Mouse (Mus musculus) neural tube, embryonic 12.5 days (tissue): ENCODE results near the gene Rasgrf1. TPM values are rescaled to one million over a fixed set of nuclear protein-coding genes. Genes with fewer than 3 reads are reported as not detected.

Experiments used
- ATAC-seq: fragments of 200-750 bp; cut with Nextera tagmentation; 2 replicates; pipeline ENCODE4 v1.8.0; 2017; ENCODE audit warnings: low read depth, mild to moderate bottlenecking, moderate TSS enrichment, moderate library complexity; ENCODE audit not compliant: low FRiP score
- H3K27ac ChIP-seq: fragments of 300-500 bp; sonication (generic); 2 replicates; pipeline ENCODE4 v1.5.1; 2016
- H3K27me3 ChIP-seq: fragments of 300-500 bp; sonication (generic); replicated peaks from 2 replicates; pipeline ENCODE4 v1.6.1; 2016; ENCODE audit warnings: mild to moderate bottlenecking
- H3K36me3 ChIP-seq: fragments of 300-500 bp; sonication (generic); 2 replicates; pipeline ENCODE4 v1.6.1; 2016; ENCODE audit warnings: mild to moderate bottlenecking
- H3K4me1 ChIP-seq: fragments of 300-500 bp; sonication (generic); 2 replicates; pipeline ENCODE4 v1.6.1; 2016
- H3K4me2 ChIP-seq: fragments of 300-500 bp; sonication (generic); replicated peaks from 2 replicates; pipeline ENCODE4 v1.6.1; 2016; ENCODE audit warnings: mild to moderate bottlenecking
- H3K4me3 ChIP-seq: fragments of 300-500 bp; sonication (generic); 2 replicates; pipeline ENCODE4 v1.5.1; 2016
- H3K9ac ChIP-seq: fragments of 300-500 bp; sonication (generic); 2 replicates; pipeline ENCODE4 v1.6.1; 2016; ENCODE audit warnings: mild to moderate bottlenecking
- H3K9me3 ChIP-seq: fragments of 300-500 bp; sonication (generic); 2 replicates; pipeline ENCODE4 v1.6.1; 2016; ENCODE audit warnings: mild to moderate bottlenecking
- WGBS: fragments of 180-500 bp; shearing (Covaris S2); methylation state at CpG from one replicate; pipeline ENCODE4 v1.1.7; 2016; 5-methylcytosine and 5-hydroxymethylcytosine counted together
- polyA plus RNA-seq: library from polyadenylated mRNA; unstranded; fragments of >200 nt; fragmentation: Nextera tagmentation; extraction: Ambion mirVana; gene quantifications from 2 replicates; pipeline ENCODE4 v1.2.1, GENCODE M21; 2016

The Rasgrf1 gene
- polyA plus RNA-seq: 0.18 and 0.28 TPM in 2 replicates

- peak; percentile 65 for ATAC-seq
- under 1% methylated on average over 64 of the region's 64 CpGs for WGBS
These were observed at the start of gene Rasgrf1 for GRCm38 (mm10) chr9:89909131-89910010. Gene Rasgrf1 (plus strand): TSS chr9:89909908.

GRCm38 (mm10) chr9:89860145-89860544, 49.6 kb upstream of the Rasgrf1 start:
- ATAC-seq: no peak
- Histone ChIP-seq H3K27me3 (no peaks in the 10 kb centered on the region), H3K4me2 (no peak overlapping the region), H3K27ac (no peak overlapping the region), H3K4me1 (no peaks in the 10 kb centered on the region), H3K9ac (no peak overlapping the region), H3K36me3 (no peaks in the 10 kb centered on the region), H3K9me3 (no peaks in the 10 kb centered on the region), H3K4me3 (no peak overlapping the region)
- 63% methylated on average over 11 of the region's 11 CpGs for WGBS

More at GRCm38 (mm10) chr9:89909131-89910010, at the start of gene Rasgrf1:
- Histone ChIP-seq H3K27me3 (peaks cover 77% of the 10 kb centered on the region), H3K4me2 (peak within 1 kb of the TSS; percentile 85), H3K4me3 (peak within 1 kb of the TSS; percentile 45), H3K9ac (0 out of 2 replicates have a peak within 1 kb of the TSS, but pooled peaks have one; percentile 17), H3K27ac (no peak within 1 kb of the TSS), H3K9me3 (no peaks in the 10 kb centered on the region), H3K4me1 (peaks cover 18% of the 10 kb centered on the region), H3K36me3 (no peaks in the 10 kb centered on the region)

DNA sequence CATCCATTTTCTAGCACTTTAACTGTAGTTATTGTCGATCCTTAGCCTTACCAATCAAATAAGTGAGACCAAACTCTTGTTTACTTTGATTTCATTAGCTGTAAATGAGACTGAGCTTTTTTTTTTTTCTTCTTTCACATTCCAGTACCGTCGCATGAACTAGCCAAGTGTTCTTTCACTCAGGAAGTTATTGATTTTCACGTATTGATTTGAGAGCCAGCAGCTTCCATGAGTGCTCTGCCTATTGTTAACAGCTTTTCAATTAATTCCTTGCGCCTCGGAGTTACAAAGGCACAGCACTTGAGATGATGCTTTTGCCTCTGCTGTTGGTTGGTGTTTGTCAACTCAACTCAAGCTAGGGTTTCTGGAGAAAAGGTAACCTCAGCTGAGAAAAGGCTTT, 49.1 kb upstream of the Rasgrf1 start:
- H3K27ac ChIP-seq: no peak overlapping the region
- no peaks in the 10 kb centered on the region for H3K27me3 ChIP-seq
- no peak for ATAC-seq
- no peaks in the 10 kb centered on the region for H3K36me3 ChIP-seq
- no peaks in the 10 kb centered on the region for H3K4me1 ChIP-seq
- H3K4me3 ChIP-seq: no peak overlapping the region
- no peaks in the 10 kb centered on the region for H3K9me3 ChIP-seq
- no peak overlapping the region for H3K4me2 ChIP-seq
- no peak overlapping the region for H3K9ac ChIP-seq
- WGBS: 73% methylated on average over 6 of the region's 6 CpGs

- Histone ChIP-seq H3K36me3 (no peaks in the 10 kb centered on the region), H3K4me2 (no peak overlapping the region), H3K4me1 (peaks cover 4% of the 10 kb centered on the region; the same call in 1 of the 2 replicates), H3K27ac (no peak overlapping the region), H3K9ac (no peak overlapping the region), H3K4me3 (no peak overlapping the region), H3K27me3 (peaks cover 49% of the 10 kb centered on the region), H3K9me3 (no peaks in the 10 kb centered on the region)
- no peak for ATAC-seq
- 45% methylated on average over 4 of the region's 4 CpGs for WGBS
These were observed 42.6 kb upstream of the Rasgrf1 start for GRCm38 (mm10) chr9:89867141-89867540.

DNA sequence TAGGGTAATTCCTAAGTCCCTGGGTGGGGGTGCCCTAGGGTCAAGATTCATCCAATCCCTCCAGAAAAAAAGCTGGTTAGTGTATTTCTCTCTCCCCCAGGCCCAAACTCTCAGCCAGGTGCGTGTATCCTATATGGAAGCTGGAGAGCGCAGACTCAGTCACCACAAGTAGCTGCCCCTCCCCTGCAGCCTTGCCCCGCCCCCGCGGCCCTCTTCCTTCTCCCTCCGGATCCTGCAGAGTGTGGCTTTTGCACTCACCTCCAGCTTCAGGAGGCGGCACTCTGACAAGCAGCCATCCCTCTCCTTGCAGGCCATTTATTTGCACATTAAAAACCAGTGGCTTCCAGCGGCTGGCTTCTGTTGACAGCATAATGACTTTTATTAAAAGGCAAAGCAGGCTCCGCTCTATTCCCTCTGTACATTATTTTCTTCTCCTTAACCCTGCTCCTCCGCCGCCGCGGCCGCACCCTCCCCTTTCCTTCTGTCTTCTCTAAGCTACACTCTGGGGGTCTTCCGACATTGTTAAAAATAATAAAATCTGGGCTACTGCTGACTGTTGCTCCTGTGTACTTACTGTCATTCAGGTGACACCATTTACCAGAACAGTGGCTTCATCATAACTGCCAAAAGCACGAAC, 41.5 kb upstream of the Rasgrf1 start:
- WGBS: 1% methylated on average over 16 of the region's 16 CpGs
- H3K27me3 ChIP-seq: peaks cover 49% of the 10 kb centered on the region

DNA sequence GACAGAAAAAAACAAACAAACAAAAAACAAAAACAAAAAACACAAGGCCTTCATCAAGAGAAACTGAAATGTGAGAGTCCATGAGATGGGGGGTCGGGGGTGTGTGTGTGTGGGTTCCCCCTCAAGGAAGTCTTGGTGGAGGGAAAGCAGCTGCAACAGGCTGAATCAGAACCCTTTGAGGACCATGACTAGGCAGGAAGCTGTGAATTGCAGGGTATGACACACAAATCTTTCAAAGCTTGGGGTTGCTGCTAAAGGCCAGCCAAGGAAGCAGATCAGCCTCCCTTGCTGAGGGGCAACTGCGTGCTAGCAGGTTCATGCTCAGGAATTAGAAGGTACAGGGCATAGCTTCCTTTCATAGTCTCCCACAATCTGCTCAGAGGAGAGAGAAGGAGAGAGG, 40.1 kb upstream of the Rasgrf1 start:
- no peak overlapping the region for H3K4me2 ChIP-seq
- no peak overlapping the region for H3K4me3 ChIP-seq
- H3K27ac ChIP-seq: no peak overlapping the region
- H3K36me3 ChIP-seq: no peaks in the 10 kb centered on the region
- WGBS: 16% methylated on average over 2 of the region's 2 CpGs
- no peaks in the 10 kb centered on the region for H3K9me3 ChIP-seq
- H3K27me3 ChIP-seq: peaks cover 60% of the 10 kb centered on the region
- ATAC-seq: no peak
- peaks cover 4% of the 10 kb centered on the region; the same call in 1 of the 2 replicates for H3K4me1 ChIP-seq
- H3K9ac ChIP-seq: no peak overlapping the region

More for the DNA sequence above, 41.5 kb upstream of the Rasgrf1 start:
- H3K4me3 ChIP-seq: no peak overlapping the region
- H3K27ac ChIP-seq: no peak overlapping the region
- ATAC-seq: peak; percentile 52; the same call in 1 of the 2 replicates
- peaks cover 4% of the 10 kb centered on the region; the same call in 1 of the 2 replicates for H3K4me1 ChIP-seq
- peak overlapping the region; percentile 45 for H3K4me2 ChIP-seq
- H3K36me3 ChIP-seq: no peaks in the 10 kb centered on the region
- H3K9me3 ChIP-seq: no peaks in the 10 kb centered on the region
- no peak overlapping the region for H3K9ac ChIP-seq

DNA sequence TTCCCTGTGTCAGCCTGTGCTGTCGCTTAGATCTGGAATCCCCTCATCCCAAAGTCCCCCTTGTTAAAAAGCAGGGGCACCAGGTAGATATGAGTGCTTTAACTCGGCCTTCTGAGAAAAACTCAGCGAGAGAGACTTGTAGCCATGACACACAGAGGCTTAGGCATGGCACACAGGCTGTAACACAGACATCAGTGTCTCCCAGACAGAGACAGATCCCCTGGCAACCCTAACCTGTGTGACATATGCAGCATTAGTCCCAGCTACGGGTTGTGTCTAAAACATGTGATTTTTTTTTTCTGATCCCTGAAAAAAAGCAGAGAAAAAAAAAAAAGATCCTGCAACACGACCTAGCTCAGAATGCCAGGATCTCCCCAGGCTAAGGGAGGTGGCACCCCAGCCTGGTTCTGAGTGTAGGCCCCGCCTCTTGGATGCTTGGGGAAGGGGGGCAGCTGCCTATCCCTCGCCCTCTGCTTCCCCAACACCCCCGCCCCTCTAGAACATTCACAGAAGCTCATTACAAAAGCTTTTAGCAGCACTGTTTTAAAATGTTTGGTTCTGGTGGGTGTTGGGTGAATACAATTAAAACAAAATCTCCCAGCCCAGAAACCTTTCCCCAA, 39.1 kb upstream of the Rasgrf1 start:
- 7% methylated on average over 8 of the region's 8 CpGs for WGBS
- Histone ChIP-seq H3K4me1 (peaks cover 4% of the 10 kb centered on the region; the same call in 1 of the 2 replicates), H3K27me3 (peaks cover 71% of the 10 kb centered on the region), H3K9ac (no peak overlapping the region), H3K27ac (no peak overlapping the region), H3K36me3 (no peaks in the 10 kb centered on the region), H3K4me3 (no peak overlapping the region), H3K9me3 (no peaks in the 10 kb centered on the region), H3K4me2 (no peak overlapping the region)
- ATAC-seq: no peak

GRCm38 (mm10) chr9:89872137-89872536, 37.6 kb upstream of the Rasgrf1 start:
- no peaks in the 10 kb centered on the region for H3K36me3 ChIP-seq
- peaks cover 4% of the 10 kb centered on the region; the same call in 1 of the 2 replicates for H3K4me1 ChIP-seq
- peaks cover 69% of the 10 kb centered on the region for H3K27me3 ChIP-seq
- 74% methylated on average over 6 of the region's 6 CpGs for WGBS
- no peak overlapping the region for H3K4me2 ChIP-seq
- no peak overlapping the region for H3K9ac ChIP-seq
- no peak overlapping the region for H3K4me3 ChIP-seq
- no peak overlapping the region for H3K27ac ChIP-seq
- no peaks in the 10 kb centered on the region for H3K9me3 ChIP-seq
- ATAC-seq: no peak

- no peaks in the 10 kb centered on the region for H3K4me1 ChIP-seq
- no peak for ATAC-seq
- no peak overlapping the region for H3K9ac ChIP-seq
- peaks cover 55% of the 10 kb centered on the region for H3K27me3 ChIP-seq
- no peak overlapping the region for H3K27ac ChIP-seq
- no peaks in the 10 kb centered on the region for H3K36me3 ChIP-seq
- 70% methylated on average over 7 of the region's 7 CpGs for WGBS
- peaks cover 6% of the 10 kb centered on the region; the same call in 1 of the 2 replicates for H3K9me3 ChIP-seq
- no peak overlapping the region for H3K4me2 ChIP-seq
- H3K4me3 ChIP-seq: no peak overlapping the region
These were observed 35.3 kb upstream of the Rasgrf1 start for GRCm38 (mm10) chr9:89874434-89874833.

- Histone ChIP-seq H3K27ac (no peak overlapping the region), H3K27me3 (peaks cover 49% of the 10 kb centered on the region)
- 47% methylated on average over 5 of the region's 5 CpGs for WGBS
These were observed 34.2 kb upstream of the Rasgrf1 start for GRCm38 (mm10) chr9:89875551-89875950.

GRCm38 (mm10) chr9:89878471-89879020, 31.2 kb upstream of the Rasgrf1 start:
- H3K27ac ChIP-seq: no peak overlapping the region
- H3K27me3 ChIP-seq: peaks cover 47% of the 10 kb centered on the region
- no peak for ATAC-seq
- no peaks in the 10 kb centered on the region for H3K4me1 ChIP-seq
- H3K36me3 ChIP-seq: no peaks in the 10 kb centered on the region
- 50% methylated on average over 11 of the region's 11 CpGs for WGBS
- peaks cover 12% of the 10 kb centered on the region for H3K9me3 ChIP-seq
- H3K4me3 ChIP-seq: no peak overlapping the region
- no peak overlapping the region for H3K4me2 ChIP-seq
- H3K9ac ChIP-seq: no peak overlapping the region

More at GRCm38 (mm10) chr9:89875551-89875950, 34.2 kb upstream of the Rasgrf1 start:
- peaks cover 12% of the 10 kb centered on the region for H3K9me3 ChIP-seq
- ATAC-seq: no peak
- H3K36me3 ChIP-seq: no peaks in the 10 kb centered on the region
- H3K4me2 ChIP-seq: no peak overlapping the region
- no peak overlapping the region for H3K9ac ChIP-seq
- H3K4me1 ChIP-seq: no peaks in the 10 kb centered on the region
- no peak overlapping the region for H3K4me3 ChIP-seq

- H3K9me3 ChIP-seq: peaks cover 12% of the 10 kb centered on the region
- no peak overlapping the region for H3K4me3 ChIP-seq
- H3K27ac ChIP-seq: no peak overlapping the region
- H3K4me1 ChIP-seq: no peaks in the 10 kb centered on the region
- 44% methylated on average over 31 of the region's 31 CpGs for WGBS
- ATAC-seq: peak; percentile 63
- H3K36me3 ChIP-seq: no peaks in the 10 kb centered on the region
- peak overlapping the region; percentile 41 for H3K4me2 ChIP-seq
- no peak overlapping the region for H3K9ac ChIP-seq
- peaks cover 45% of the 10 kb centered on the region for H3K27me3 ChIP-seq
These were observed 30.1 kb upstream of the Rasgrf1 start for GRCm38 (mm10) chr9:89879574-89879973.
